Mouse (Mus musculus) liver, embryonic 15.5 days (tissue): ENCODE measurements at regions not wholly inside any gene's neighbourhood (a gene's known extent, or its start where the extent isn't known, plus 50 kb on each side); places are given as distances from the start of the nearest gene placed in this dataset.

ENCODE experiments used
- ATAC-seq: fragments of 200-750 bp; cut with Nextera tagmentation; 2 replicates; pipeline ENCODE4 v1.8.0; 2017; ENCODE audit warnings: moderate number of reproducible peaks, mild to moderate bottlenecking, moderate library complexity; ENCODE audit not compliant: insufficient read depth
- H3K27ac ChIP-seq: fragments of 300-500 bp; sonication (generic); replicated peaks from 2 replicates; pipeline ENCODE4 v1.5.1; 2015; ENCODE audit warnings: mild to moderate bottlenecking, inconsistent platforms
- H3K27me3 ChIP-seq: fragments of 300-500 bp; sonication (generic); 2 replicates; pipeline ENCODE4 v1.6.1; 2015; ENCODE audit warnings: mild to moderate bottlenecking, inconsistent platforms
- H3K36me3 ChIP-seq: fragments of 300-500 bp; sonication (generic); replicated peaks from 2 replicates; pipeline ENCODE4 v1.6.1; 2015; ENCODE audit warnings: moderate library complexity, mild to moderate bottlenecking, inconsistent platforms
- H3K4me1 ChIP-seq: fragments of 300-500 bp; sonication (generic); replicated peaks from 2 replicates; pipeline ENCODE4 v1.6.1; 2015; ENCODE audit warnings: inconsistent platforms
- H3K4me2 ChIP-seq: fragments of 300-500 bp; sonication (generic); 2 replicates; pipeline ENCODE4 v1.6.1; 2015; ENCODE audit warnings: moderate library complexity, mild to moderate bottlenecking, inconsistent platforms
- H3K4me3 ChIP-seq: fragments of 300-500 bp; sonication (generic); replicated peaks from 2 replicates; pipeline ENCODE4 v1.5.1; 2015; ENCODE audit warnings: mild to moderate bottlenecking, inconsistent platforms
- H3K9ac ChIP-seq: fragments of 300-500 bp; sonication (generic); 2 replicates; pipeline ENCODE4 v1.6.1; 2015; ENCODE audit warnings: moderate library complexity, mild to moderate bottlenecking, inconsistent platforms
- H3K9me3 ChIP-seq: fragments of 300-500 bp; sonication (generic); replicated peaks from 2 replicates; pipeline ENCODE4 v1.6.1; 2016; ENCODE audit warnings: inconsistent platforms
- WGBS: fragments of 180-500 bp; shearing (Covaris S2); methylation state at CpG from one replicate; pipeline ENCODE4 v1.1.7; 2015; ENCODE audit warnings: mixed read lengths; ENCODE audit not compliant: insufficient replicate concordance; 5-methylcytosine and 5-hydroxymethylcytosine counted together

GRCm38 (mm10) chr2:51073040-51073594, 75.8 kb downstream of the Rnd3 start:
- Histone ChIP-seq H3K27ac (no peak overlapping the region), H3K9me3 (no peaks in the 10 kb centered on the region), H3K9ac (no peak overlapping the region), H3K27me3 (no peaks in the 10 kb centered on the region), H3K36me3 (no peaks in the 10 kb centered on the region), H3K4me2 (no peak overlapping the region), H3K4me1 (no peaks in the 10 kb centered on the region), H3K4me3 (no peak overlapping the region)
- WGBS = 38% methylated on average over 14 of the region's 14 CpGs
- ATAC-seq = no peak

DNA sequence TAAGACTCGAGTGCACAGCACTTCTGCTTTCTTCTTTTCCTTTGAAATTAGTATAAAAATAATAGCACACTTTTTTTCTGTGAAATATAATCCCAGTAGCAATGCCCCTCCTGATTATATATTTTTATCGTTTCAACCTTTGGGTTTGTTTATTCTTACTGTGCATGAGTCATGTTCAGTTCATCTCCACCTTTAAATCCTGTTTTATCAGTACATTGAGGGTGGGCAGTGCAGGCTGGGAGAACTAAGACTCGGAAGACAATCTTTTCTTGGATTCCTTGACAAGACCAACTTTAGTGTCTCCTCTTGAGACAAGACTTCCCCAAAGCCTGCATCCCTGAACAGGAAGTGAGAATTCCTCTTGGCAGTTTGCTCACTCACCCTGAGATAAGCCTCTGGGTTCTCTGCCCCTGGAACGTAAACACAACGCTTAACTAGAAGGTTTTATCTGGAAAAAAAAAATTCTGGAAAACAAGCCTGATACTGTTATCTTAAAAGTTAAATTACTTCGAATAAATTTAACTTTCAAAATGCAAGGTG, 76.5 kb downstream of the Rnd3 start:
- H3K4me1 ChIP-seq = no peaks in the 10 kb centered on the region
- no peak for ATAC-seq
- H3K27me3 ChIP-seq = no peaks in the 10 kb centered on the region
- H3K4me3 ChIP-seq = no peak overlapping the region
- H3K4me2 ChIP-seq = no peak overlapping the region
- WGBS = 16% methylated on average over 6 of the region's 6 CpGs
- no peak overlapping the region for H3K27ac ChIP-seq
- no peak overlapping the region for H3K9ac ChIP-seq
- H3K9me3 ChIP-seq = no peaks in the 10 kb centered on the region
- no peaks in the 10 kb centered on the region for H3K36me3 ChIP-seq

- H3K4me2 ChIP-seq = no peak overlapping the region
- no peak for ATAC-seq
- no peak overlapping the region for H3K9ac ChIP-seq
- H3K27ac ChIP-seq = no peak overlapping the region
- H3K9me3 ChIP-seq = no peaks in the 10 kb centered on the region
- no peaks in the 10 kb centered on the region for H3K27me3 ChIP-seq
- H3K4me3 ChIP-seq = no peak overlapping the region
- WGBS = 54% methylated on average over 2 of the region's 2 CpGs
- H3K36me3 ChIP-seq = no peaks in the 10 kb centered on the region
- no peaks in the 10 kb centered on the region for H3K4me1 ChIP-seq
These were observed 78.0 kb downstream of the Rnd3 start for GRCm38 (mm10) chr2:51070902-51071301.

DNA sequence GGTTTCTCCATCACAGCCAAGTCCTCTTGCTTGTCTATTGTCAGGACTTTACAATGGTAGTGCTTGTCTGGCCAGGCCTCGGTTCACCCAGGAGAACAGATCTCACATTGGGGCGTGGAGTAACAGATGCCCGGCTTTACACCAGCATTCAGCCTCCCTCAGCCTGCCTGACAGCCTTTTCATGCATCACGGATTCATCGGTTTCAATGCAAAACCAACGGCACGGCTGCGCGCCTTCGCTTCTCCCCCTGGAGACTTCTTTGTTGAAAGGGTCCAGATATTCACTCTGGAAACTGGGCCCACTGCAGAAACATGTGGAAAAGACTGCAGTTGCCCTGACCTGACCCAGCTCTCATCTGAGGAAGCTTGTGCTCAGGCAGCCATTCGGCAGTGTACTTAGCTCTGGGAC, 82.5 kb downstream of the Rnd3 start:
- 78% methylated on average over 11 of the region's 11 CpGs for WGBS
- no peak overlapping the region for H3K4me3 ChIP-seq
- no peaks in the 10 kb centered on the region for H3K27me3 ChIP-seq
- H3K9me3 ChIP-seq = no peaks in the 10 kb centered on the region
- H3K36me3 ChIP-seq = no peaks in the 10 kb centered on the region
- no peak for ATAC-seq
- no peak overlapping the region for H3K9ac ChIP-seq
- no peak overlapping the region for H3K4me2 ChIP-seq
- no peaks in the 10 kb centered on the region for H3K4me1 ChIP-seq
- H3K27ac ChIP-seq = no peak overlapping the region

DNA sequence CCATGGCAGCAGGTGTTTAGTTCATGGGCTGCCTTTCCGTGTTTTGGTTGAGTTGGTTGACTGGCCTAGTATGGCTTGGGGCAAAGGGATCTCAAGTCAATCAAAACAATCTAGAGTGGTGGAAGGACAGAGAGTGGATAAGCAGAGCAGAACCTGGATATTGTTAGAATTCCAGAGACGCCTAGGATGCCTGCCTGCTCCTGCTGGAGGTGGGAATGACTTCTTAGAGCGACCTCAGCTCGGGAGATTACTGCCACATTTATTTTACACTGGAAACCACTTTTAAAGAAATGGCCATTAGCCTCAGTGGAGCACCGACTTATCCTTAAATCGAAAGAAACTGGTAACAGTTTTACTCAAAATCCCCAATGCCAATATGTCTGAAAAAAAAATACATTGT, 83.1 kb downstream of the Rnd3 start:
- H3K9me3 ChIP-seq = no peaks in the 10 kb centered on the region
- no peak overlapping the region for H3K9ac ChIP-seq
- H3K27ac ChIP-seq = no peak overlapping the region
- H3K27me3 ChIP-seq = no peaks in the 10 kb centered on the region
- whole genome bisulfite sequencing = 62% methylated on average over 6 of the region's 6 CpGs
- H3K4me3 ChIP-seq = no peak overlapping the region
- no peak overlapping the region for H3K4me2 ChIP-seq
- ATAC-seq = no peak
- H3K36me3 ChIP-seq = no peaks in the 10 kb centered on the region
- H3K4me1 ChIP-seq = no peaks in the 10 kb centered on the region

GRCm38 (mm10) chr2:51064821-51065220, 84.1 kb downstream of the Rnd3 start:
- WGBS = 61% methylated on average over 4 of the region's 4 CpGs
- Histone ChIP-seq H3K4me3 (no peak overlapping the region), H3K27me3 (no peaks in the 10 kb centered on the region), H3K4me2 (no peak overlapping the region), H3K4me1 (no peaks in the 10 kb centered on the region), H3K9me3 (no peaks in the 10 kb centered on the region), H3K27ac (no peak overlapping the region), H3K9ac (no peak overlapping the region), H3K36me3 (no peaks in the 10 kb centered on the region)
- ATAC-seq = no peak

DNA sequence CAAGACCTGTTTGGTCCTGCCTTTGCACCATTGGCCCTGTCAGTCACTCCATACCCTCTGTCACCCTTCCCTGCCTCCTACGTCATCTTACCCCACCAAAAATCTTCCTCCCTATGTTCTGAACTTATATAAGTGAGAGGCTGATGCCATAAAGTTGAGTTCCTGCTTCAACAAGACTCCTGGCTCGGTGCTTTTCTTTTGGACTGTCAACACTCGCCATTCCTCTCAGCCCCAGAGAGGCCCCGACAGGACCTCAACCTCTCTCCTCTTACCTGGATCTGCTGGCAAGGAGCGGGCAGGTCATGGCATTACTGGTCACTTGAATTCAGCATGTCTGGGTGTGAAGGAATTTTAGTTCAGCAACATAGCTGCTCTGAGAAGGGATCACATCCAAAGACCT, 86.9 kb downstream of the Rnd3 start:
- H3K36me3 ChIP-seq = no peaks in the 10 kb centered on the region
- ATAC-seq = no peak

GRCm38 (mm10) chr2:51058158-51058557, 90.8 kb downstream of the Rnd3 start:
- Histone ChIP-seq H3K36me3 (no peaks in the 10 kb centered on the region), H3K27me3 (no peaks in the 10 kb centered on the region), H3K4me2 (no peak overlapping the region), H3K27ac (no peak overlapping the region), H3K4me3 (no peak overlapping the region), H3K9ac (no peak overlapping the region), H3K9me3 (no peaks in the 10 kb centered on the region), H3K4me1 (no peaks in the 10 kb centered on the region)
- ATAC-seq = no peak
- 63% methylated on average over 4 of the region's 4 CpGs for WGBS

More for the DNA sequence above, 86.9 kb downstream of the Rnd3 start:
- Histone ChIP-seq H3K4me2 (no peak overlapping the region), H3K4me1 (no peaks in the 10 kb centered on the region), H3K4me3 (no peak overlapping the region), H3K27me3 (no peaks in the 10 kb centered on the region), H3K9me3 (no peaks in the 10 kb centered on the region), H3K27ac (no peak overlapping the region), H3K9ac (no peak overlapping the region)
- WGBS = 64% methylated on average over 5 of the region's 5 CpGs

GRCm38 (mm10) chr2:51056141-51056731, 92.7 kb downstream of the Rnd3 start:
- ATAC-seq = peak; percentile 81
- Histone ChIP-seq H3K27ac (peak overlapping the region; percentile 68; the same call in 1 of the 2 replicates), H3K27me3 (no peaks in the 10 kb centered on the region), H3K36me3 (no peaks in the 10 kb centered on the region), H3K9ac (no peak overlapping the region), H3K4me2 (no peak overlapping the region), H3K4me3 (no peak overlapping the region), H3K4me1 (no peaks in the 10 kb centered on the region), H3K9me3 (no peaks in the 10 kb centered on the region)
- WGBS = 44% methylated on average over 8 of the region's 8 CpGs

GRCm38 (mm10) chr2:51055339-51055738, 93.6 kb downstream of the Rnd3 start:
- H3K27ac ChIP-seq = no peak overlapping the region
- H3K4me2 ChIP-seq = no peak overlapping the region
- H3K36me3 ChIP-seq = no peaks in the 10 kb centered on the region
- no peaks in the 10 kb centered on the region for H3K4me1 ChIP-seq
- no peak overlapping the region for H3K9ac ChIP-seq
- ATAC-seq = no peak
- no peak overlapping the region for H3K4me3 ChIP-seq
- WGBS = 41% methylated on average over 3 of the region's 3 CpGs
- H3K9me3 ChIP-seq = no peaks in the 10 kb centered on the region
- H3K27me3 ChIP-seq = no peaks in the 10 kb centered on the region

DNA sequence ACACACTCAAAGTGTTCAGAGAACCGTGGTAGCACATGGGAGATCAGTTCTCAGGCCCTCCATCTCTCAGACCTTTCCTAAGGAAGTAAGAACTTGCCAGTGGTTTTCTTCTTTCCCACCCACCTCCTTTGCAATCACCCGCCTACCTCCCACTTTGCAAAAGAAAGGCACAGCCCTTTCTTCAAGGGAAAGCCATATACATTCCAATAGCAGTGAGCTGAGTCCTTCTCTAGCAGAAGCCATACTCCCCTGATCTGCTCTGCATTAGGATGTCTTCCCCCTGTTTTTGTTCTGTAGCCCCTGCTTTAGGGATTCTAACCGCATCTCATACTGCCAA, 99.1 kb downstream of the Rnd3 start:
- no peaks in the 10 kb centered on the region for H3K9me3 ChIP-seq
- no peak overlapping the region for H3K9ac ChIP-seq
- H3K36me3 ChIP-seq = no peaks in the 10 kb centered on the region
- no peak for ATAC-seq
- 48% methylated on average over 3 of the region's 3 CpGs for WGBS
- no peaks in the 10 kb centered on the region for H3K4me1 ChIP-seq
- H3K27me3 ChIP-seq = no peaks in the 10 kb centered on the region
- no peak overlapping the region for H3K4me3 ChIP-seq
- no peak overlapping the region for H3K27ac ChIP-seq
- no peak overlapping the region for H3K4me2 ChIP-seq
